Mouse (Mus musculus): ENCODE measurements around the gene Tssk6.
"Not testable (repeated sequence)": the region's sequence is repeated elsewhere in the genome, so short reads cannot be mapped to it uniquely, and the experiment has no call there.

The Tssk6 gene

GRCm38 (mm10) chr8:69919876-69920662 lies 18.1 kb downstream of the Tssk6 start:
- DNase-seq = peak; percentile 85

GRCm38 (mm10) chr8:69921141-69921540 lies 19.2 kb downstream of the Tssk6 start:
- no peak for DNase-seq

GRCm38 (mm10) chr8:69923986-69924385 lies 22.0 kb downstream of the Tssk6 start:
- DNase-seq = no peak

GRCm38 (mm10) chr8:69926901-69927300 lies 24.9 kb downstream of the Tssk6 start:
- DNase-seq = no peak

- DNase-seq = no peak
Observed at GRCm38 (mm10) chr8:69933811-69934210, 31.8 kb downstream of the Tssk6 start.

- DNase-seq = no peak
Observed at GRCm38 (mm10) chr8:69934582-69934981, 32.6 kb downstream of the Tssk6 start.

- no peak for DNase-seq
Observed at GRCm38 (mm10) chr8:69935431-69935830, 33.4 kb downstream of the Tssk6 start.

GRCm38 (mm10) chr8:69936050-69936794 lies 34.2 kb downstream of the Tssk6 start:
- DNase-seq = peak; percentile 66

- DNase-seq = no peak
Observed at GRCm38 (mm10) chr8:69937466-69937865, 35.5 kb downstream of the Tssk6 start.

GRCm38 (mm10) chr8:69938245-69938982 lies 36.4 kb downstream of the Tssk6 start:
- DNase-seq = no peak

- DNase-seq = peak; percentile 68
Observed at GRCm38 (mm10) chr8:69939633-69940032, 37.6 kb downstream of the Tssk6 start.

- DNase-seq = no peak
Observed at GRCm38 (mm10) chr8:69940386-69940785, 38.4 kb downstream of the Tssk6 start.

GRCm38 (mm10) chr8:69942495-69942894 lies 40.5 kb downstream of the Tssk6 start:
- not testable (repeated sequence) for DNase-seq

GRCm38 (mm10) chr8:69950300-69950699 lies 48.3 kb downstream of the Tssk6 start:
- no peak for DNase-seq
